Mouse (Mus musculus): Measurements from ENCODE around the gene Thumpd3. TPM values are rescaled to one million over a fixed set of nuclear protein-coding genes. Genes with fewer than 3 reads are reported as not detected.

Thumpd3 gene
- polyA plus RNA-seq (2014; fragmentation: Nextera tagmentation; extraction: Ambion mirVana), result 41.6 and 46.3 TPM in 2 replicates

DNA sequence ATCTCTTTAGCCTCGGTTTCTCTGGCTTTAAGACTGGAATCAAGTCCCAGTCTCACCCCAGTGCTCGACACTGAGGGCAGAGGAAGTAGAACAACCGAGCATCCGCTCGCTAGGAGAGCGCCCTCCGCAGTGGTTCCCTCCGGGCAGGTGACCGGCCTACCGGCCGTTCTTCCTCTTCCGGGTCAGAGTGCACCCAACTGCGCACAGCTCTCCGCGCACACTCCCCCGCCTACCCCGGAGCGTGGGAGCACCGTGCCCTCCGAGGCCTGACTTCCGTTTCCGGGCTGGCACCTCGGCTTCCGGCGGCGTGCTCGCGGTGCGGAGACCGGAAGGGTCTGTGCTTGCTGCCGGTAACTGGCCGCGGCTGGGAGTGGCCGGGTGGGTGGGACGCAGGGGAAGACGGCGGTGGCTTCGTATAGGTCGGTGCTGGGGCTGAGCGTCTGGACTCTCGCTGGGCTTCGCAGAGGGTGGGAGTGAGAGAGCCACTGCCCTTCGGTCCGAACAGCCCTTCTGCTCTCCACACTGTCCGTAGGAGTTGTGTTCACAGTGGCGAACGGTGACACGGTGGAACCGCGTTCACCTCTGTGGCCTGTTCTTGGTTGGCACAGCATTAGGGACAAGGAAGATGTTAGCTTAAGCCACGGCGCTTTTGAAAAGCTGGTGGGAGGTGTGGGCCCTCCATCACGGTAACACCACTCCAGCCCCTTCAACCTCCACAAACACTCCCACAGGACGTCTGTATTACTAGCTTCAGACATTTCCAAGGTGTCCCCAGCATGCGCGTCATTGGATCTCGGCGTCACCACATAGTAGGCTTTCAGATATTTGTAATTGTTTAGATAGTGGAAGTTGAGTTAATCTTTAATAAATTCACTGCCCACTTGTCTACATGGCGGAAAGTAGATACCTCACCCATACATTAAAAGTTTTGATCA is at the start of gene Thumpd3:
Thumpd3 (plus strand) TSS at position 185 of the 935 bp plus-strand sequence.
- TF ChIP-seq CTCF (IDR thresholded peaks at IDR 0.05; ENCODE audit: low read depth), result no peak
- WGBS, result under 1% methylated on average over 59 of the region's 59 CpGs
- Histone ChIP-seq H3K36me3 (ENCODE audit: insufficient read depth) (peaks cover 18% of the 10 kb centered on the region), H3K4me1 (ENCODE audit: insufficient read depth) (peaks cover 11% of the 10 kb centered on the region; the same call in 1 of the 2 replicates), H3K4me2 (peak within 1 kb of the TSS; percentile 98), H3K27ac (ENCODE audit: low read depth) (peak within 1 kb of the TSS; percentile 95), H3K9me3 (ENCODE audit: low read depth, low read length) (no peaks in the 10 kb centered on the region), H3K4me3 (ENCODE audit: low read depth, low read length) (peak within 1 kb of the TSS; percentile 73), H3K27me3 (ENCODE audit: insufficient read depth, low read length) (no peaks in the 10 kb centered on the region), H3K9ac (peak within 1 kb of the TSS; percentile 84)
- DNase-seq (peak; percentile 99), ATAC-seq (ENCODE audit: insufficient read depth) (peak; percentile 99)

- WGBS, result 30% methylated on average over 2 of the region's 2 CpGs
- DNase-seq (no peak), ATAC-seq (ENCODE audit: insufficient read depth) (no peak)
- H3K4me2 ChIP-seq, result no peak overlapping the region
- H3K27me3 ChIP-seq (ENCODE audit: insufficient read depth, low read length), result no peaks in the 10 kb centered on the region
- no peaks in the 10 kb centered on the region for H3K4me1 ChIP-seq (ENCODE audit: insufficient read depth)
- no peak overlapping the region for H3K4me3 ChIP-seq (ENCODE audit: low read depth, low read length)
- no peak for TF ChIP-seq CTCF (IDR thresholded peaks at IDR 0.05; ENCODE audit: low read depth)
- H3K9me3 ChIP-seq (ENCODE audit: low read depth, low read length), result no peaks in the 10 kb centered on the region
- H3K9ac ChIP-seq, result no peak overlapping the region
- no peak overlapping the region for H3K27ac ChIP-seq (ENCODE audit: low read depth)
- no peaks in the 10 kb centered on the region for H3K36me3 ChIP-seq (ENCODE audit: insufficient read depth)
Observed at GRCm38 (mm10) chr6:112999199-112999598, 46.8 kb upstream of the Thumpd3 start.

GRCm38 (mm10) chr6:113000666-113001287 is 45.2 kb upstream of the Thumpd3 start:
- 32% methylated on average over 11 of the region's 11 CpGs for WGBS

GRCm38 (mm10) chr6:113001719-113002118 is 44.3 kb upstream of the Thumpd3 start:
- no peaks in the 10 kb centered on the region for H3K4me1 ChIP-seq (ENCODE audit: insufficient read depth)

More at GRCm38 (mm10) chr6:113000666-113001287, 45.2 kb upstream of the Thumpd3 start:
- peak; percentile 91 for TF ChIP-seq CTCF (IDR thresholded peaks at IDR 0.05; ENCODE audit: low read depth)
- H3K9ac ChIP-seq, result no peak overlapping the region
- H3K4me2 ChIP-seq, result peak overlapping the region; percentile 44; the same call in 1 of the 2 replicates
- no peaks in the 10 kb centered on the region for H3K36me3 ChIP-seq (ENCODE audit: insufficient read depth)
- H3K9me3 ChIP-seq (ENCODE audit: low read depth, low read length), result no peaks in the 10 kb centered on the region
- DNase-seq (peak; percentile 96), ATAC-seq (ENCODE audit: insufficient read depth) (peak; percentile 97)
- H3K27me3 ChIP-seq (ENCODE audit: insufficient read depth, low read length), result no peaks in the 10 kb centered on the region
- H3K4me1 ChIP-seq (ENCODE audit: insufficient read depth), result no peaks in the 10 kb centered on the region
- no peak overlapping the region for H3K4me3 ChIP-seq (ENCODE audit: low read depth, low read length)
- no peak overlapping the region for H3K27ac ChIP-seq (ENCODE audit: low read depth)

GRCm38 (mm10) chr6:113003313-113004111 is 42.5 kb upstream of the Thumpd3 start:
- H3K9me3 ChIP-seq (ENCODE audit: low read depth, low read length), result no peaks in the 10 kb centered on the region; the same call in 1 of the 2 replicates
- no peak for ATAC-seq (ENCODE audit: insufficient read depth)

More at GRCm38 (mm10) chr6:113001719-113002118, 44.3 kb upstream of the Thumpd3 start:
- ATAC-seq (ENCODE audit: insufficient read depth) (0 out of 2 replicates have a peak, but pooled peaks have one; percentile 19), DNase-seq (no peak)
- Histone ChIP-seq H3K9ac (no peak overlapping the region), H3K27me3 (ENCODE audit: insufficient read depth, low read length) (no peaks in the 10 kb centered on the region), H3K4me2 (no peak overlapping the region), H3K9me3 (ENCODE audit: low read depth, low read length) (no peaks in the 10 kb centered on the region), H3K4me3 (ENCODE audit: low read depth, low read length) (no peak overlapping the region), H3K27ac (ENCODE audit: low read depth) (no peak overlapping the region), H3K36me3 (ENCODE audit: insufficient read depth) (no peaks in the 10 kb centered on the region)
- no peak for TF ChIP-seq CTCF (IDR thresholded peaks at IDR 0.05; ENCODE audit: low read depth)
- WGBS, result 67% methylated on average over 12 of the region's 12 CpGs

GRCm38 (mm10) chr6:113006833-113007232 is 39.2 kb upstream of the Thumpd3 start:
- Histone ChIP-seq H3K27ac (ENCODE audit: low read depth) (no peak overlapping the region), H3K4me2 (no peak overlapping the region), H3K27me3 (ENCODE audit: insufficient read depth, low read length) (no peaks in the 10 kb centered on the region), H3K4me3 (ENCODE audit: low read depth, low read length) (no peak overlapping the region), H3K4me1 (ENCODE audit: insufficient read depth) (no peaks in the 10 kb centered on the region), H3K9ac (no peak overlapping the region), H3K9me3 (ENCODE audit: low read depth, low read length) (no peaks in the 10 kb centered on the region; the same call in 1 of the 2 replicates), H3K36me3 (ENCODE audit: insufficient read depth) (no peaks in the 10 kb centered on the region)
- 48% methylated on average over 2 of the region's 2 CpGs for WGBS
- ATAC-seq (ENCODE audit: insufficient read depth) (no peak), DNase-seq (no peak)
- TF ChIP-seq CTCF (IDR thresholded peaks at IDR 0.05; ENCODE audit: low read depth), result no peak

More at GRCm38 (mm10) chr6:113003313-113004111, 42.5 kb upstream of the Thumpd3 start:
- Histone ChIP-seq H3K27ac (ENCODE audit: low read depth) (no peak overlapping the region), H3K4me1 (ENCODE audit: insufficient read depth) (no peaks in the 10 kb centered on the region), H3K9ac (no peak overlapping the region), H3K27me3 (ENCODE audit: insufficient read depth, low read length) (no peaks in the 10 kb centered on the region), H3K4me2 (no peak overlapping the region), H3K4me3 (ENCODE audit: low read depth, low read length) (no peak overlapping the region), H3K36me3 (ENCODE audit: insufficient read depth) (no peaks in the 10 kb centered on the region)
- 87% methylated on average over 10 of the region's 10 CpGs for WGBS
- no peak for TF ChIP-seq CTCF (IDR thresholded peaks at IDR 0.05; ENCODE audit: low read depth)
- DNase-seq, result no peak
